ENCODE assay signal across 10 mouse cellular contexts in genomic region chr2:49596318-49596717, GRCm38 (mm10).
"Had no signal": no experiment of that assay in that cellular context is flagged by ENCODE, and none has a peak within 500 bp of the region (broad histone marks: within the 10 kb centered on the region; RNA-seq: fewer than 3 reads in every experiment).

No protein-coding gene starts in this region.

- H3K4me2 ChIP-seq: limb, embryonic 15.5 days; neural tube, embryonic 15.5 days had no signal

- H3K9ac ChIP-seq: limb, embryonic 15.5 days; liver, embryonic 14.5 days; neural tube, embryonic 15.5 days had no signal

- H3K27ac ChIP-seq: limb, embryonic 15.5 days; liver, embryonic 14.5 days; neural tube, embryonic 15.5 days; stomach, postnatal 0 days had no signal

- H3K36me3 ChIP-seq: limb, embryonic 15.5 days; neural tube, embryonic 15.5 days had no signal

- H3K4me3 ChIP-seq: limb, embryonic 15.5 days; myocyte; neural tube, embryonic 15.5 days had no signal

- H3K27me3 ChIP-seq: limb, embryonic 15.5 days; neural tube, embryonic 15.5 days had no signal

- DNase-seq: kidney, postnatal 25 days; lung, adult 18-20 months; midbrain, embryonic 14.5 days; right cerebral cortex, adult 18-20 months; thymus, postnatal 4 days had no signal

- H3K9me3 ChIP-seq: limb, embryonic 15.5 days; neural tube, embryonic 15.5 days had no signal
